Mouse (Mus musculus) activated CD4-positive, CD25-positive, alpha-beta regulatory T cell, adult 9 weeks (primary cell): ENCODE data around the gene Uap1l1. TPM values are rescaled to one million over a fixed set of nuclear protein-coding genes. Genes with fewer than 3 reads are reported as not detected.

Source experiments
- polyA plus RNA-seq: library from polyadenylated mRNA; unstranded; fragments of 100-300 nt; shearing (Covaris generic); gene quantifications from one replicate; pipeline ENCODE4 v1.2.1, GENCODE M21; 2017

Uap1l1 gene
- 19.7 TPM for polyA plus RNA-seq

DNA sequence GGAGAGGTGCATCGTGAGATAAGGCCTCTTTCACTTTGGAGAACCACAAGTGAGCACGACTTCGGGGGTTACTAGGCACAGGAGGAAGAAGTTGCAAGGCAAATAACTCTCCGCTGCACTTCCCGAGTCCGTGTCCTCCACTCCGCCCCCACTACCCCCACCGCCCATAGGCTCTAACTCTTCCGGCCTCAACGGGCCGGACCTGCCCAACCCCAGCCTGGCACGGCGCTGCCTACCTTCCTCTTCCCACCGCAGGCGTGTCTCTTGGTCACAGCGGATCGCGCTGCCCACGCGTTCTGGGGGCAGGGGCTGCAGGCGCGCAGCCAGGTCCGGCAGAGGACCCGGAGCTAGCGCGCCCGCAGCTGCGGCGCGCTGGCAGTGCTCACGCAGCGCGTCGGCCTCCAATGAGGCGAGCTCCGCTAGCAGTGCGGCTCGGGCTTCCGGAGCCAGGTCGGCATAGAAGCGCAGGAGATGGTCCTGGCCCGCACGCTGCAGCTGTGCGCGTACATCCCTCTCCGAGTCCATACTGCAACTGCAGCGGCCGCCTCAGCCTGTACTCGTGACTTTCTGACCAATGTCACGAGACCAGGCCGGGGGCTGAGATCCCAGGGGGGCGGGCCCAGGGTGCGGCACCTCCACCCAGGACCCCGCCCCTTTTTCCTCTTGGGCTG lies at the start of gene Uap1l1:
Uap1l1 (minus strand) TSS at position 592 of the 671 bp plus-strand sequence.

GRCm38 (mm10) chr2:25399051-25399450 lies 33.6 kb upstream of the Uap1l1 start, which contains the start of gene Npdc1:
Gene Npdc1, plus strand, starts transcription at chr2:25399351.

DNA sequence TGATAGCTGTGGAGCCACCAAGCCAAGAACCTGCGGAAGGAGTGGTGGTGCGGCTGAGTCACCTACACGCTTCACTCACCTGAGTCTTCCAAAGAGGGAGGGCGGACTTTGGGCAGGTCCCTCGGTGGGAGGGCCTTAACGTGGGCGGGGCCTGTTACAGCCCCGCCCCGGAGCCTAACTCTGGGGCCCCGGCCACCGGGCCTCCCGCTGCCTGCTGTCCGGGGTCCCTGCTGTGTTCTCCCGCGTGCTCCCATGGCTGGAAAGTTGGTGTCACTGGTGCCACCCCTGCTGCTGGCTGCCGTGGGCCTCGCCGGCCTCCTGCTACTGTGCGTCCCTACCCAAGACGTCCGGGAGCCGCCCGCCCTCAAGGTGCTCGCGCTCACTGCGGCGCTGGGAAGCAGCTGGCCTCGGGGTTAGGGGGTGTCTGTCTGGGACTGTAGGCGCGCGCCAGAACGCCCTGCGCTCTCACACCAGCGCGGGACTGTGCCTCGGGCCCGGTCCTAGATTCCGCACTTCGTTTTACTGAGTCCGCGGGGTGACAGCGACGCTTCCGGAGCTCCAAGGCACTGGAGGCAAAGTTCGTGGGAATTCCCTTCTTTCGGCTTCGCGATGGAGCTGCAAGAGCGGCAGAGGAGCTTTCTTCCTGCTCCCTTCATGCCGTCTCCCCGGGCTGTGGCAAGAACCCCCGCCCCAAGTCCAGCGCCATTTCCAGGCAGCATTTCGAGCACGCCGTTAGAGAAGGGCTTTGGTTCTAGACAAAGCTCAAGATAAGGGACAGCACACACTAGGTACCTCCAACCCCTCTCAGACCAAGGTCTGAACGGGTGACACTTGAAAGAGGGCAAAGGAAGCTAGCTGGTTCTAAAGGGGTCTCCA lies 30.5 kb upstream of the Uap1l1 start, which contains the start of gene Entpd2:
Entpd2 (plus strand) TSS at position 154 of the 876 bp plus-strand sequence.

DNA sequence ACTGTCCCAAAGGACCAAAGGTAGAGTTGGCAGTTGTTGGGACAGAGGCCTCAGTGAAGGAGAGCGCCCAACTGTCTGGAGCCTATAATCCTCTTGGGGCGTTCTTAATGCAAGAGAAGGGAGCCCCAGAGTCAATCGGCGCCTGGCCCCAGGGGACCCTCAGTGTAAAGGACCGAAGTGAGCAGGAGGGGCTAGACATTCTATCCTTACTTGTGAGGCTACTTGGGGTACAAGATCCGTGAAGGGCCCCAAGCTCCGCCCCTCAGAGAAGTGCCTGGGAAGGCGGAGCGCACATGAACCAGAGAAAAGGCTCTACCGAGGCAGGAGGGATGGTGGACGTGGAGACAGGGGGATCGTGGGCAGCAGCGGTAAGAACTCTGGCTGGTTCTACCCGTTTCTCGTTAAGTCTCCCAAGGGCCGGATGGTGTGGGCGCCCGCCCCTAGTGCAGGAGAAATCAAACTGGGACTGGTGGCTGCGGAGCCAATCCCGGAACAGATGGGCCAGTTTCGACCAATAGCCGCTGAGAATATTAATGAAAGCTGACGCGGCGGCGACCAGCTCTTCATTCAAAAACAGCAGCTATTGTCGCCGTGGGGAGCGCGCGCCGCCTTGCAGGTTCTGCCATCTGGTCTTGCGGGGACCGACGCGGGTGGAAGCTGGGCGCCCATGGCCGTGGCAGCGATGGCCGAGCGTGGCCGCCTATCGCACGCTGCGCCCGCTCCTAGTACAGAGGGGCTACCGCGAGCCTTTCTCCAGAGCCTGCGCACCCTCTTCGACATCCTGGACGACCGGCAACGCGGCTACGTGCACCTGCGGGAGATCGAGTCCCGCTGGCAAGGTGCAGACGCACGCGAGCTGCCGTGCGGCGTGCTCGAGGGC lies 6.5 kb upstream of the Uap1l1 start, which contains the start of gene Sapcd2:
Sapcd2 (plus strand) TSS at position 558 of the 880 bp plus-strand sequence.

GRCm38 (mm10) chr2:25356208-25357079 lies 9.0 kb downstream of the Uap1l1 start, which contains the start of gene Dpp7:
Gene Dpp7, minus strand, starts transcription at chr2:25356359.

DNA sequence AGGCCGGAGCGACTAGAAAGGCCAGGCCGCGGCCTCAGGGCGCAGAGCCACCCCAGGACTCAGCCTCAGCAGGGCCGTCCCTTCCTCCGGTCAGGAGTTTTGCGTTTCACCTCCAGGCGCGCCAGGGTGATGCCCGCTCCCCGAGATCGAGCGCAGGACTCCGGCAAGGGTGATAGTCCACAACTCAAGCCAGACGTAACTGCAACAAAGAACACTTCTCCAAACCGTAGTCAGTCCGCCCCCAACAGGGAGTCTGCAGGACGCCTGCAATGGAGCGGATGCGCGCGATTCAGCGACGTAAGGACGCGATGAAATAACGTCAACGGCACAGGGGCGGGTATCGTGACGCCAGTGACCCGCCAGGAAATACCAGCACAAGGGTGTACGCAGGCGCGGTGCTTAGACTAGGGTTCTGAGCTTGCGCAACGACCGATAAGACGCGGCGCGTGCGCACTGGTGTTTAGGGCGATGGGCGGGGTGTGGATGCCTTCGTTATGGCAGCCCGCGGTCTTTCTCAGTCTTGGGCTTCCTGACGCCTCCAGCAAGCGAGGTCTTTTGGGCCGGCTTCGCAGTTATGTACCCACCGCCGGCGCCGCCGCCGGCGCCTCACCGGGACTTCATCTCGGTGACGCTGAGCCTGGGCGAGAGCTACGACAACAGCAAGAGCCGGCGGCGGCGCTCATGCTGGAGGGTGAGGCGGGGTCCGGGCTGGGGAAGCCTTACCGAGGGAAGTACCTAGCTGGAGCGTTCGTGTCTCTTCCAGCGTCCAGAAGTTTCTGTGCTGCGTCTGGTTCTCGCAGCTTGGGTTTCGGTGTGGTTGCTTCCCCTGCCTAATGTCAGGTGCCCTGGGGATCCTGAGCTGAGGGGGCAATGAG lies 33.0 kb downstream of the Uap1l1 start, which contains the start of gene Man1b1:
Man1b1 (plus strand) TSS at position 53 of the 875 bp plus-strand sequence.

DNA sequence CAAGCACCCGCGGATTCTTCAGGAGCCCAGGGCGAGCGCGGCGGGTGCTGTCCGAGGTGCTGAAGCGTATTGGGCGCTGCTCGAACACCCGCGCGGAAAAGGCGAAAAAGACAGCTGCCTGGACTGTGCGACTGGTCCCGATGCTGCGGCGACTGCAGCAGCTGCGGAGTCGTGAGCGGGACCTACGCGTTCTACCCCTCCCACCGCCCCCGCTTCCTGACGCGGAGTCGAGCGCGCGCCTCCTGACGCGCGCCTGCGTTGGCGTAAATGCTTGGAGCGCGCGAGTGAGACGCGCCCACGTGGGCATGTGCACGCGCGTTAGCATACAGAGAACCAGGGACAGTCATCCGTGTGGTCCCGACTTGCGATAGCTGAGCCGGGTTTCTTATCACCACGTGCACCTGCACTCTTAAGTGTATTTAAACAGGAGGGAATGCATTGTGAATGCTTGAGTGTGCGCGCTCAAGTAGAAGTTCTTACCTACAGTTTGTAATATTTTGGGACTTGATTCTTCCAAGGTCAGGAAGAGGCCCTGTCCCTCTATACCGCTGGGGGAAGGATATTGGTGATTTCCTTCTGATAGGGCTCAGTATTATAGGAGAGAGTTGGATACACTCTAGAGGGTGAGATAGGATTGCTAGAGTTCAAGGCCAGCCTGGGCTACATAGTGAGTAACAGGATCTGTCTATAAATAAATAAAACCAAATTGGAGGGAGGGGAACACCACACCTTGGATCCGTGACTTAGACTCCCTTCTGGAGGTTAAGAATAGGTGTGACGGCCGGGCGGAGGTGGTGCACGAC lies 46.3 kb downstream of the Uap1l1 start, which contains the start of gene Grin1:
Grin1 (minus strand) TSS at position 217 of the 803 bp plus-strand sequence.

Other genes starting within 250 kb of the Uap1l1 start
- gene Nrarp, start 184.9 kb downstream of the Uap1l1 start, polyA plus RNA-seq = not detected
- gene Tor4a, start 168.8 kb downstream of the Uap1l1 start, polyA plus RNA-seq = 153 TPM
- gene Nelfb, start 154.2 kb downstream of the Uap1l1 start, polyA plus RNA-seq = 167 TPM
- gene Stpg3, start 151.0 kb downstream of the Uap1l1 start, polyA plus RNA-seq = not detected
- gene Fam166a, start 146.9 kb downstream of the Uap1l1 start, polyA plus RNA-seq = not detected
- gene Tubb4b, start 141.0 kb downstream of the Uap1l1 start, polyA plus RNA-seq = 235 TPM
- gene Slc34a3, start 131.3 kb downstream of the Uap1l1 start, polyA plus RNA-seq = not detected
- not detected for gene Rnf224, start 128.9 kb downstream of the Uap1l1 start, polyA plus RNA-seq
- gene Rnf208, start 123.4 kb downstream of the Uap1l1 start, polyA plus RNA-seq = not detected
- not detected for gene Cysrt1, start 123.2 kb downstream of the Uap1l1 start, polyA plus RNA-seq
- gene AL732309.1, start 118.8 kb downstream of the Uap1l1 start, polyA plus RNA-seq = 10.4 TPM
- 16.9 TPM for gene Tmem203, start 110.2 kb downstream of the Uap1l1 start, polyA plus RNA-seq
- gene Tprn, start 103.1 kb downstream of the Uap1l1 start, polyA plus RNA-seq = 3.8 TPM
- gene Ssna1, start 93.2 kb downstream of the Uap1l1 start, polyA plus RNA-seq = 144 TPM
- gene Anapc2, start 93.2 kb downstream of the Uap1l1 start, polyA plus RNA-seq = 106 TPM
- gene Tmem210, start 77.5 kb downstream of the Uap1l1 start, polyA plus RNA-seq = not detected
- gene Lrrc26, start 75.8 kb downstream of the Uap1l1 start, polyA plus RNA-seq = not detected
- gene Grin1, start 46.5 kb downstream of the Uap1l1 start, polyA plus RNA-seq = 0.11 TPM
- 24.2 TPM for gene Man1b1, start 33.3 kb downstream of the Uap1l1 start, polyA plus RNA-seq
- 25.1 TPM for gene Dpp7, start 9.3 kb downstream of the Uap1l1 start, polyA plus RNA-seq
- gene Sapcd2, start 6.6 kb upstream of the Uap1l1 start, polyA plus RNA-seq = 0.39 TPM
- 0.56 TPM for gene Entpd2, start 30.2 kb upstream of the Uap1l1 start, polyA plus RNA-seq
- 3.4 TPM for gene Npdc1, start 33.7 kb upstream of the Uap1l1 start, polyA plus RNA-seq
- gene Fut7, start 57.6 kb upstream of the Uap1l1 start, polyA plus RNA-seq = 11.3 TPM
- 24.7 TPM for gene Abca2, start 63.0 kb upstream of the Uap1l1 start, polyA plus RNA-seq
- gene Clic3, start 91.2 kb upstream of the Uap1l1 start, polyA plus RNA-seq = 4.6 TPM
- gene Paxx, start 95.4 kb upstream of the Uap1l1 start, polyA plus RNA-seq = 96.1 TPM
- gene Ptgds, start 104.4 kb upstream of the Uap1l1 start, polyA plus RNA-seq = not detected
- gene Lcn12, start 128.2 kb upstream of the Uap1l1 start, polyA plus RNA-seq = not detected
- 115 TPM for gene Fbxw5, start 135.1 kb upstream of the Uap1l1 start, polyA plus RNA-seq
- gene C8g, start 136.0 kb upstream of the Uap1l1 start, polyA plus RNA-seq = 10.0 TPM
- 107 TPM for gene Traf2, start 181.3 kb upstream of the Uap1l1 start, polyA plus RNA-seq
- gene Edf1, start 192.2 kb upstream of the Uap1l1 start, polyA plus RNA-seq = 388 TPM
- 1.6 TPM for gene Mamdc4, start 209.2 kb upstream of the Uap1l1 start, polyA plus RNA-seq
- gene Phpt1, start 209.5 kb upstream of the Uap1l1 start, polyA plus RNA-seq = 62.9 TPM
- 0.42 TPM for gene Ajm1, start 216.1 kb upstream of the Uap1l1 start, polyA plus RNA-seq
- 7.5 TPM for gene Rabl6, start 242.8 kb upstream of the Uap1l1 start, polyA plus RNA-seq